Mouse (Mus musculus): ENCODE measurements around the gene Scp2.
"Not testable (repeated sequence)": the region's sequence is repeated elsewhere in the genome, so short reads cannot be mapped to it uniquely, and the experiment has no call there.

The Scp2 gene

DNA sequence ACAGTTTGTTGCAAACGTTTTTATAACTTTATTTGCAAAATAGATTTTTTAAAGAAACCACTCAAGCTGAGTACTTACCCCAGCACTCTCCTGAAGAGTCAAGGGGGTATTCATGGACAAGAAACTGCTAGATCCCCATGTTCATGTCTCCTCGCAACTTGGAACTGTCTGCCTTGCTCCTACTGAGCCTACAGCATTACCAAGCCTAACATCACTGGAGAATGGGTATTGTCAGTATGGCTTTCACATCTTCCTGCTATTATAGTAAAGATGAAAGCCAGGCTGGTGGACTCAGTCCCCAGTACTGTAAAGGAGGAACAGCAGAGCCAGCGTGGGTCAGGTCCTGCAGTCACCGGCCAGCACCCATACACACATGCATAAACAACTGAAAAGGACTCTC is 48.5 kb downstream of the Scp2 start, which contains the start of gene Podn:
Gene Podn (minus strand): TSS at position 101 of the 400 bp plus-strand sequence.
- no peak for DNase-seq (ENCODE audit: low read depth, low spot score)

DNA sequence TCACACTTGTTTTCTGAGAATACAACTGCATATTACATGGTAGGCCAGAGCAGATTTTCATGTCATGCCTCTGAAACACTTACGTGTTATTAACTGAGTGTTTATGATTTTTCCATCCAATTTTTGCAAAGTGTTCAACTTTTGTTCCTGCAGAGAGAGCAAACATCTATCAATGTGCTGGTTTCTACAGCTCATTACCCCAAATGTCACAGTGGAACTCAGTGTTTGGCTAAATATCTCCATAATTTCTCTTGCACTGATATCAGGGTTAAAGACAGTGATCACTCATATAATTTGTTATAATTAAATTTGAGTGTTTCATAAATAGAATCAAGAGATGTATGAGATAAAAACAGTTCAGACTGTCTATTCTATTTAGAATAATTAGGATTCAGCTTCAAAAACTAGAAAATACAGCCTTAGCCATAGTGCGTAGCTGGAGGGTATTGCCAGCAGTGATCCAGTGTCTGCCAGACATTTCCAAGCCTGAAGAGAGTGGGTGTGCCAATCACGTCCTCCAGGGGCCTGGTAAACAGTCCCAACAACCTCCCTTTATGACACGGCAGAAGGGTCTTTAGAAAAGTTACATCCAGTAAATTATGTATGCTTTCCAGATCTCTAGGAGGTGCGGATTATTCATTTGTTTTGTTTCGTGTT is 51.9 kb downstream of the Scp2 start:
- no peak for DNase-seq (ENCODE audit: low read depth, low spot score)

DNA sequence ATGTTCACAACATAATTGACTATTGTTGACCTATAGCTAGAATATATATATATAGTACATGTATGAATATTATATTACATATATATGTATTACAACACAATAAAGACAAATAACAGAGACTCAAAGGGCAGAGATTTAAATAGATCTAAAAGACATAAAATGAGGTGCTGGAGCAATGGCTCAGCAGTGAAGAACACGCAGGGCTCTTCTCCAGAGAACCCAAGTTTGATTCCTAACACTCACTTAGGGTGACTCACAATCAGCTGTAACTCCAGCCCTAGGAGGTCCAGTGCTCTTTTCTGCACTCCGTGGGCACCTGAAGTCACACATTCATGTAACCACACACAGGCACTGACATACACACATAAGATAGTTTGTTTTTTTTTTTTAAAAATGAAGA is 60.8 kb downstream of the Scp2 start:
- no peak for DNase-seq (ENCODE audit: low read depth, low spot score)

DNA sequence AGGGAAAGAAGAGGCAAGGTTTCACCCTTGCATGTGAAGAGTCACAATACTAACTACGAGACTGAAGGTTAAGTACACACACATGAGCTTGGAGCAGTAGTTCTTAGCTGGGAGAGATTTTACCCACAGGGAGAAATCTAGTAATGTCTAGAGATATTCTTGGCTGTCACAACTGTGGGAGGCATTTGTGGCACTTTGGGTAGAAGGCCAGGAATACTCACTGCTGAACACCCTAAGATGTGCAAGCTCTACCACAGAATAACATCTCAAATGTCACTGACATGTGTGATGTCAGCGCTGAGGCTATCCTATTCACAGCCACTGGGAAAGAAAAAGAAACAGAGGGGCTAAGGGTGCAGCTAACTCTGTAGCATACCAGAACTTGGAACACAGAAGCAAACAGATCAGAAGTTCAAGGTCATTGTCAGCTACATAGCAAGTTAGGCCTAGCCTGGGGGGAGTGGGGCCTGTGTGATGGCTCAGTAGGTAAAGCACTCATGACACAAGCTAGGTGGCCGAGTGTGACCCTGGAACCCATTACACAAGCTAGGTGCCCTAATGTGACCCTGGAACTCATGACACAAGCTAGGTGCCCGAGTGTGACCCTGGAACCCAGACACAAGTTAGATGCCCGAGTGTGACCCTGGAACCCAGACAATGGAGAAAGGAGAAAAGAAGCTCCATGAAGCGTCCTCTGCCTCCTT is 61.6 kb downstream of the Scp2 start:
- DNase-seq (ENCODE audit: low read depth, low spot score), result no peak

DNA sequence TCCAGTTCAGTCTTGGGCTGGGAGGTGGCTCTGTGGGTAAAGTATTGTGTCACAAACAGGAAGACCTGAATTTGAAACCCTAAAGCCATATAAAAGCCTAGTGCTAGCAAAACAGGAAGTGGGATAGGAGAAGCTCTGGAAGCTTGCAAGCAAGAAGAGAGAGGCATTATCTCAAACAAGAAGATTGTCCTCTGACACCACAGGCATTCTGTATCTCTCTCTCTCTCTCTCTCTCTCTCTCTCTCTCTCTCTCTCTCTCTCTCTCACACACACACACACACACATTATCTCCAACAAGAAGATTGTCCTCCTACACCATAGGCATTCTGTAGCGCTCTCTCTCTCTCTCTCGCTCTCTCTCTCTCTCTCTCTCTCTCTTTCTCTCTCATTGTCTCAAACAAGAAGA is 62.4 kb downstream of the Scp2 start:
- no peak for DNase-seq (ENCODE audit: low read depth, low spot score)

DNA sequence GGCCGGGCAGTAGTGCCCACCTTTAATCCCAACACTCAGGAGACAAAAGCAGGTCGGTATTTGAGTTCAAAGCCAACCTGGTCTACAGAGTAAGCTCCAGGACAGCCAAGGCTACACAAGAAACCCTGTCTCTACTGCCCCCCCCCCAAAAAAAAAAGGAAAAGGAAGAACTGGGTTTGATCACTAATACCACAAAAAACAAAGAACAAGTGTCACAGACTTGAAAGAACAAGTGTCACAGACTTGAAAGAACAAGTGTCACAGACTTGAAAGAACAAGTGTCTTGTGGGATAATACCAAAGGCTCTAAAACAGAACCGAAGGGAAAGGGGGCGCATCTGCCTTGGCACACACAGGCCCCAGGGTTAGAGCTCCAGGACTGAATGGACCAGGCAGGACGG is 63.9 kb downstream of the Scp2 start:
- no peak for DNase-seq (ENCODE audit: low read depth, low spot score)

DNA sequence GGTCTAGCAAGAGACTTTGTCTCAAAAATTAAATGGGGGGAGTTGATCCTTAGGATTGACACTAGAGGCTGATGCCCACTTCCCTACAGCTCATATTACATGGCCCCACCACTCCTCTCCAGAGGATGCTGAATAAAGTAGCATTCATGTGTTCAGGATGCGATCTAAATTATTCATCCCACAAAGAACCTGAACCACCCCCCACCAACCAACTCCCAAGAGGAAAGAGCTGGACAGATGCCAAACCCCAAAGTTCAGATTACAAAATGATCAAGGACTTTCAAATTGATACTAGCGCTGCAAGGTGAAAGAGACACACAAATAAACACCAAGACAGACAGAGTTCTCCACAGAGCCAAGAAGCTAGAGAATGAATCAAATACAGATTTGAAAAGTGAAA is 65.0 kb downstream of the Scp2 start:
- DNase-seq (ENCODE audit: low read depth, low spot score), result no peak

DNA sequence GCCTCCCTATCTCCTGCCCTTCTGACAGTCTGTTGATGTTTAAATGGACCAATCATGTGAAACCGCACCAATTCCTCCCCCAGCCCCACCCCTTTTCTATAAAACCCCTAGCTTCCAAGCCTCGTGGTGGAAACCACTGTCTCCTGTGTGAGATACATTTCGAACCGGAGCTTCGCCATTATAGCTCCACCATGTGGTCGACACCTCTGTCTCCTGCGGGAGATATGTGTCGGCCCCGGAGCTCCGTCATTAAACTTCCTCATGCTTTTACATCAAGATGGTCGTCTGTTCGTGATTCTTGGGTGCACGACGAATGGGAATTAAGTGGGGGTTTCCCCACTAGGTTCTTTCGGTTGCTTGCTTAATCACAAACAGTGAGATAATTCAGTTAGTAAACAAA is 65.6 kb downstream of the Scp2 start:
- not testable (repeated sequence) for DNase-seq (ENCODE audit: low read depth, low spot score)

DNA sequence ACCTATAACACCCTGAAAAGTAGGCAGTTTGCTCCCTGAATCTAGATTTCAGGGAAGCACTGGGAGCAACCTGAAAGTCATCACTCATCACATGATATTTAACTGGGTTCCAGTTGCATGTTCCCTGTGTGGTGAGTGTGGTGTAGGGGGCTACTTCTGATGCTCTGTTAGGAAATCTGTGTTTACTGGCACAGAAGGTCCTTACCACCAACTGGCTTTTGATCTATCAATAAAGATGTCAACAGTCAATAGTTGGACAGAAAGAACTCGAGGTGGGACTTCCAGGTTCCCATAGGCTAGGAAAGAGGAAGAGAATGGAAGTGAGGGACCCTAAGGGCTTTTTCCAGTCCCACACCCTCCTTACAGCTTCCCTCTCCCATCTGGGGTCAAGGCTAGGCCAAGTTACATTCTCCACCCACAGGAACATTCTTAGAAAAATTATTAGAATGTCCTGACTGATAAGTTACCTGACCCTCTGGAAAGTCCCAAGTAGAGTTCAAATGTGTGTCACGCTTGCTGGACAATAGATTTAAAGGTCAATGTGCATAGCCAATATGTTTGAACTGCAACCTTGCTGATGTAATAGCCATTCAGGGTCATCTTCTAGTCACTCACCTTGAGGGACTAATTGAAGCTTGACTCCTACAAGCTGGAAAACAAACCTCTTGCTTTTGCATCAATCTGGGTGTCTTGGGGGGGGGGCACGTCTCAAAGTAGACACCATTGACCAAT is 67.4 kb downstream of the Scp2 start:
- DNase-seq (ENCODE audit: low read depth, low spot score), result no peak

DNA sequence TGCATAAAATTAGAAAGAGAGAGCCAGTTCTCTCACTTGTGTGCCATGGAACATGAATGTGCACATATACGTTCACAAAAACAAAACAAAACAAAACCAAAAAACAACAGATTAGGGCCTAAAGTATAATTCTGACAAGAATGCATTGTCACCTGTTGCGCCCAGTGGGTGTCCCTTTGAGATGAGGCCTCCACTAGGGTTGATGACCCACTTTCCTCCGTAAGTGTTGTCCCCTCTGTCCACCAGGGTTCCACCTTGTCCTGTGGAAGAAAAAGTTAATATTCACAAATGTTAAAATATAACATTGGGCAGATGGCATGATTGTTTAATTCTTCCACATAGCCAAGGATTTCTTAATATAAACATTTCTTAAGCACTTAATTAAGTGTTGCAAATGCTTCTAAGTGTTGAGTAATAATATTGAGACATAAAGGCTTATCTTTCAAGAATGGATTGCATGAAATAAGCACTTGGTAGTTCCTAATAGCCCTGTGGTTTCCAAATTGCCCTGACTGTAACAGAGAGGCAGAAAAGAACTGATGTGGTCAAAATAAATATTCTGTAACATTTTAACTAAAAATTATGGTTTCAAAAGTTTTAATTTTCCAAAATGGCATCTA is 70.5 kb downstream of the Scp2 start:
- DNase-seq (ENCODE audit: low read depth, low spot score), result no peak

DNA sequence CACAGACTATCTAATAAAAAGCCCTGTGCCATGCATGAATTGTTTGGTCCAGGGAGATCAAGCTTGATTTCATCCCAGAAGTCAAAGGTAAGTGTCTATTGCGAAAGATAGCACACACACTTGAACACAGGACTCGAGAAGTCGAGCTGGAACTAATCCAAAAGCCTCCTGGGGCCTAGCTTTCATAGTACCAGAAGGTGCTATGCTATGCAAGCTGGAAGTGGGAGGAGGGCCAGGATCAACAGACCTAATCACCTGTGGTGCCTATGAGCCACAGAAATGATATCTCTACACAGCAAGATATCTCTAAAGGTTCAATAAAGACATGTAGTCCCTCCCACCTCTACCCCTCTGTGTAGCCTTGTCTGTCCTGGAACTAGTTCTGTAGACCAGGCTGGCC is 72.7 kb downstream of the Scp2 start:
- no peak for DNase-seq (ENCODE audit: low read depth, low spot score)

DNA sequence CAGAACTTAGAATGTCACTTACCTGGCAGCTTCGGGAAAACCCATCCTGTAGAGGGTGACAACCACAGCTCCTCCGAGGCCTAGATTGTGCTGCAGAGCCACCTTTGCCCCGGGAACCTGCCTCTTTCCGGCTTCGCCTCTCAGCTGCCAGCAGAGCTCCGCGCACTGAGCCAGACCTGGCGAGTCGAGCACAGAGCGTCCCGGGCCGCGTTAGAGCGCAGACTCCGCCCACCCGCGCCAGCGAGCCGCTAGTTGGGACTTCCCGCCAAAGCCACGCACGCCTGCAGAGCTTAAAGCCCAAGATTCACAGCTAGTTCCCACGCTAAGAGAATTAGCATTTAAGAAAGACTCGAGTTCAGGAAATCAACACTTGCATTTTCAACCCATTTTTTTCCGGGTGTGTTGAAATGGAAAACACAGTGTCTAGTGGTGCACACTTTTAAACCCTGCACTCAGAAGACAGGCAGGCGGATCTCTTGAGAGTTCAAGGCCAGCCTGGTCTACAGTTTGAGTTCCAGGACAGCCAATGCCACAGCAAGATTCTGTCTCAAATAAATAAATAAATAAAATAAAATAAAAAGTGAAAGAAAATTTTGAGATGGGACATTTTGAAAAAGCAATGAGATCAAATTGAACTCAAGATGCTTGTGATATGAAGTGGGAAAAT is 73.4 kb downstream of the Scp2 start:
- peak; percentile 81 for DNase-seq (ENCODE audit: low read depth, low spot score)

DNA sequence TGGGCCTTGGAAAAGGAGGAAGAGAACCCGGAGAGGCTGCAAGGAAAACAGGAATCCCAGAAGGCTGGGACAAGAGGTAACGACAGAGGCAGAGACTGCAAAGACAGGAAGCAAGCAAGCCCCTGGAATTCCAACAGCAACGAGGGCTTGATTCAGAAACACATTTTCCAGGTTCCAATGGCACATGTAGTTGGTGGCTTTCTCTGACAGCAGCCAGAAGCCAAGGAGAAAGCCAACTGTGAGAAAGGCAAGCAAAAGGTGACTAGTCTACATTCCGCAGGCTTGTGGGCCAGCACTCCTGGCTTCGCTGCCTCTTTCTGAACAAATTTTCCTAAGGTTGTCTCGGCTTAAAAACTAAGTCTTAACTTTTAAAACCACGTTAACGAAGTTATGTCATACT is 74.1 kb downstream of the Scp2 start:
- no peak for DNase-seq (ENCODE audit: low read depth, low spot score)

DNA sequence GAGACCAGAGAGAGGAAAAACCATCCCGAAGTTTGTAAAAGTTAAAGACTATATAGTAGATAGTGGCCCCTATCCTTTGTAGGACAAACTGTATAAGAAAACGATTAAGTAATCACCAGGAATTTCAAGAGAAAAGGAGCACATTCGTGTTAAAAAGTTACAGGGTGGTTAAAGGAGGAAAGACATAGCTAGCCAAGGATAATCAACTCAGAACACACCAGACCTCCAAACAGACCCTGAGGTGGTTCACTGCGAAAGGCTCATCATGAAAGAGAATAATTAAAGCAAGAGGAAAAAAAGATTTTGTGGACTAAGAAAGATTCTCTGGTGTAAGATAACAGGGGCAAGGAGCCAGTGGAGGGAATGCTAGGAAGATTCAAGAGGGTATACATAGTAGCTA is 74.5 kb downstream of the Scp2 start:
- DNase-seq (ENCODE audit: low read depth, low spot score), result no peak

DNA sequence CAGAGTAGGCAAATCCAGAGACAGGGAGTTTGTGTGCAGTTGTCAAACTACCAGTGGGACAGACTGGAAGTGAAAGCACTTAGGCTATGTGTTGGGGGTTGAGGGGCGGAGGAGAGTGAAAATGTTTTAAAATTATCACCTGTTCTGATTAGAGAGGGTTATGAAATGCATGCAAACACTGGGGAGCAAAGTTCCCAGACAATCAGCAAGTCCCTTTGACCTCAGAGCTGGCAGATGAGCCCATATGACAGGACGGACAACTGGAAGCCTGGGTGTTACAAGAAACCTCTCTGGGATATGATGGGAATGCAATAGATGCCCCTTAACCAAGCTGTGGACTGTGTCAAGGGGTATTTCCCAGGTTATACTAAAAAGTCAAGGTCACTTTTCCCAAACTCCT is 76.7 kb downstream of the Scp2 start:
- no peak for DNase-seq (ENCODE audit: low read depth, low spot score)

DNA sequence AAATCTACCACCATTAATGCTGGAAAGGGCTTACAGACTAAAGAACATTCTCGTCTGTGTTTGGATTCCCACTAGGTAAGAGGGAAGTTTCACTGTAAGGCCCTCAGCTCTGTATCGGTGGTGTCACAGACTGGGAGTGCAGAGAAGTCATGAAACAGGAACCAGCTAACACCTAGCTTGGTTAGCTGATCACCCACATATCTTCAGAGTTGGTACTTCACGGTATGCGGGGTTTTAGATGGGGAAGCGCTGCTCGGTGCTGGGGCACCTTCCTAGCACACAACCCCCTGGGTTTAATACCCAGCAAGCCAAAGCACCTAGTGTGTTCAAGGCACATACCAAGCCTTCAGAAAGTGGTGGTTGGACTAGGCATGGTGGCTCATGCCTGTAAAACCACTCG is 77.5 kb downstream of the Scp2 start:
- DNase-seq (ENCODE audit: low read depth, low spot score), result no peak

DNA sequence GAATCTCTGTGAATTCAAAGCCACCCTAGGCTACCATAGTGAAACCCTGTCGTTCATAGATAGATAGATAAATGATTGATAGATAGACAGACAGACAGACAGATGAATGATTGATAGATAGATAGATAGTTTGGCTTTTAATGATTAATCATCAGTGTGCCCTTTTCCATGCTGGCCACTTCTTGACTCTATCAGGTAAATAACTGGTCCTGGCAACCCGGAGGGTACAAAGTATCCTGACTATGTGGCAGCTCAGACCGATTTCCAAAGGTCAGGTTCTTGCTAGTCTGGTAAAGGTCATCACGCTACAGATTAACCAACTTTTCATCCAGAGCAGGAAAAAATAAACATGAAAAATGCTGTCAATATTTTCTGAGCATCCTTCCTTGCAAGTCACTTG is 78.2 kb downstream of the Scp2 start:
- DNase-seq (ENCODE audit: low read depth, low spot score), result no peak

DNA sequence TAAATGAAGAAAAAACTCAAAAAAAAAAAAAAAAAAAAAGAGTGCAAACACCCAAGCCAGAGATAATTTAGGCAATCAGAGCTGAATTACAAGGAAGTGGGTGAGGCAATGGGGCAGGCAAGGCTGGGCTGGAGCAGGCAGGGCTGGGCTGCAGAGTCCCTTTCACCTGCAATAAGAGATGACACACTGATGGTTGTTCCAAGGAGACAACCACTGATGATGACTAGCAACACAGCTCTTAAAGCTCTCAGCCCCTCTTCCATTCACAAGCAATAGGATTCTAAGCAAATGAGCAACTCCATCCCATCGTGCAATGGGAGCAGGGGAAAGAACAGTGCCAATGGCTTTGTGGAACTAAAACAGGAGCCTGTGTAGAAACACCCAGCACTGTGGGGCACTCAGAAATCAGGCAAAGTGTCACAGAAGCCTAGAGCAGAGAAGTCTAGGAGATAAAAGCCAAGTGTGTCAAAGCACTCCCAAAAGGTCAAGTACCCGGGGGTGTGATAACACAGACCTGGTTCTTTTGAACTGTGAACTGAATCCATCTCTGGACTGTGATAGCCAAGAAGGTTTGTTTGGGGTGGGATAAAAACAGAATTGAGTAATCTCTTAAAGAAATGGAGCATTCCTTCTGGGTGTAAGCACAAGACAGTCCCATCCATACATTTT is 79.5 kb downstream of the Scp2 start:
- DNase-seq (ENCODE audit: low read depth, low spot score), result no peak

DNA sequence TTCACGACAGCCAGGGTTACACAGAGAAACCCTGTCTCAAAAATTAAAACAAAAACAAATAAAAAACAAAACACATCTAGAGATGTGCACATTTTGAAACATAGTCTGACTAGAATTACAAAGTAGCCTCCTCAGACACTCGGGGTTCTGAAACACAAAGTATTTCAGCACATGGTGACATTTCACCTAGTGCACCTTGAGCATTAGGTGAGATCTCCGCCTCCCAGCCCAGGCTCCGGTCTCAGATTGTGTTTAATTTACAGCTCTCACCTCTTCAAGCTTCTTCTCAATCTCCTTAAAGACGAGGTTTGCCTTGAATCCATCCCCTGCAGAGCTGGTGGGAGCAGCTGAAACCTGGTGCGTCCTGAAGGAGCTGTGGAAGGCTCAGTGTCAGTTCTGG is 81.2 kb downstream of the Scp2 start:
- no peak for DNase-seq (ENCODE audit: low read depth, low spot score)

DNA sequence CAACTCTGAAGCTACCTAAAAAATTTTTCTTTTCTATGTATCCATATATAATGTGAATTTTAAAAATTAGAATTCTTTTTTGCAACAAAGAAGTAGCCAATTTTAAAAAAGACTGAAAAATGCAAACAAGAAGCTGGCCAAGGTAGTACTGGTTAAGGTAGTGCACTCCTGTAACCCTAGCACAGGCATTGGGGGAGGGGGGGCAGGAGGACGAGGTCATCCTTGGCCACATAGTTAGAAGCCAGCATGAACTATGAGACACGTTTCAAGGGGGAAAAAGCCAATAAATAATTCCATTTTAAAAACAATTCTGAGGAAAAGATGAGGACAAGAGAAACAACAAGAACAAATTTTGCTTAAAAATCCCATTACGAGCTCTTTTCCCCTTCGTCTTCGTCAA is 82.3 kb downstream of the Scp2 start:
- DNase-seq (ENCODE audit: low read depth, low spot score), result no peak

DNA sequence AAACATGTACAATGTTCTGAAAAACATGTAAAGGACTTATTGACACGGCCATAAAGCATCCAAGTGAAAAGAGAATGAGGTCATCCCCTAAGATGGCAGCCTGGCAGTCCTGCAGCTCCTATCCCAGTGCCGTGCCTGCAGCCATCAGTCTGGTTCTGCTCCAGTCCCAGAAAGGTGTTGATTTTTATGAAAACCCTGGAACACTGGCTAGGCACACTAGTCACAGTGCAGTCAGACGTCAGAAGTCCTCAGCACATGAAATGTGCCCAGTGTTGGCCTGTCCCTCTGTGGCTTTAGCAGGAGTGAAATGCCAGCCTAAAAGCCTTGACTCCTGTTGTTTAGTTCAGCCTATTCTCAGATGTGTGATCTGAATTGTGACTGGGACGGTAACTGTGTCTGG is 84.0 kb downstream of the Scp2 start:
- no peak for DNase-seq (ENCODE audit: low read depth, low spot score)

Measured in WW6 (cell line).